In genomic region chr8:122580926-122581325, GRCm38 (mm10) we compare ENCODE assay signal across 30 mouse cellular contexts. TPM values are rescaled to one million over a fixed set of nuclear protein-coding genes. Genes with fewer than 3 reads are reported as not detected.
DNase-seq lines count a peak whose midpoint lies in the region; ATAC-seq lines count a peak whose summit lies in the region.
"Had no signal": no experiment of that assay in that cellular context is flagged by ENCODE, and none has a peak within 500 bp of the region (broad histone marks: within the 10 kb centered on the region; RNA-seq: fewer than 3 reads in every experiment).

No protein-coding gene starts in this region.

- no peaks in the 10 kb centered on the region for H3K9me3 ChIP-seq in embryonic facial prominence, embryonic 11.5 days (replicated peaks; ENCODE audit: control insufficient read depth, low read length)
- H3K9me3 ChIP-seq in limb, embryonic 10.5 days (replicated peaks): no peaks in the 10 kb centered on the region
- H3K9me3 ChIP-seq in forebrain, embryonic 15.5 days: no peaks in the 10 kb centered on the region
- H3K9me3 ChIP-seq: embryonic facial prominence, embryonic 13.5 days; forebrain, embryonic 10.5 days; forebrain, embryonic 13.5 days; heart, embryonic 12.5 days; heart, embryonic 15.5 days; hindbrain, embryonic 10.5 days; hindbrain, embryonic 13.5 days; intestine, embryonic 15.5 days had no signal

- no peak for ATAC-seq in embryonic facial prominence, embryonic 11.5 days (replicated peaks; ENCODE audit: insufficient number of reproducible peaks, low FRiP score, low TSS enrichment, low read depth)
- no peak for ATAC-seq in forebrain, embryonic 15.5 days (replicated peaks)
- ATAC-seq: activated CD4-positive, CD25-positive, alpha-beta regulatory T cell, adult 4 months; forebrain, embryonic 13.5 days; forebrain, postnatal 0 days; hindbrain, embryonic 16.5 days; intestine, embryonic 15.5 days had no signal

- WGBS in embryonic facial prominence, embryonic 11.5 days: 64% methylated on average over 13 of the region's 15 CpGs
- WGBS in limb, embryonic 10.5 days: 32% methylated on average over 15 of the region's 15 CpGs
- WGBS in forebrain, embryonic 15.5 days: 81% methylated on average over 15 of the region's 15 CpGs

- no peaks in the 10 kb centered on the region for H3K36me3 ChIP-seq in embryonic facial prominence, embryonic 11.5 days (replicated peaks; ENCODE audit: control insufficient read depth, insufficient read depth, low read depth, low read length)
- H3K36me3 ChIP-seq in limb, embryonic 10.5 days: no peaks in the 10 kb centered on the region
- no peaks in the 10 kb centered on the region for H3K36me3 ChIP-seq in forebrain, embryonic 15.5 days
- H3K36me3 ChIP-seq: embryonic facial prominence, embryonic 13.5 days; forebrain, embryonic 10.5 days; heart, embryonic 12.5 days; heart, embryonic 15.5 days; hindbrain, embryonic 10.5 days; hindbrain, embryonic 13.5 days; intestine, embryonic 15.5 days had no signal

- H3K4me1 ChIP-seq in embryonic facial prominence, embryonic 11.5 days (ENCODE audit: control insufficient read depth, insufficient read depth, low read length): peaks cover 9% of the 10 kb centered on the region; the same call in 1 of the 2 replicates
- H3K4me1 ChIP-seq in limb, embryonic 10.5 days: peaks cover 78% of the 10 kb centered on the region
- H3K4me1 ChIP-seq in forebrain, embryonic 15.5 days: peaks cover 16% of the 10 kb centered on the region

- no peak overlapping the region for H3K4me2 ChIP-seq in embryonic facial prominence, embryonic 11.5 days (ENCODE audit: low read depth, low read length)
- H3K4me2 ChIP-seq in forebrain, embryonic 15.5 days (replicated peaks): no peak overlapping the region
- H3K4me2 ChIP-seq: embryonic facial prominence, embryonic 13.5 days; forebrain, embryonic 13.5 days; heart, embryonic 12.5 days; heart, embryonic 15.5 days; hindbrain, embryonic 13.5 days; intestine, embryonic 15.5 days had no signal

- no peak overlapping the region for H3K27ac ChIP-seq in embryonic facial prominence, embryonic 11.5 days (replicated peaks; ENCODE audit: low read depth, low read length)
- peak overlapping the region; percentile 26 for H3K27ac ChIP-seq in limb, embryonic 10.5 days
- no peak overlapping the region for H3K27ac ChIP-seq in forebrain, embryonic 15.5 days (replicated peaks)
- H3K27ac ChIP-seq: embryonic facial prominence, embryonic 13.5 days; forebrain, embryonic 10.5 days; forebrain, embryonic 13.5 days; heart, embryonic 15.5 days; hindbrain, embryonic 10.5 days; hindbrain, embryonic 13.5 days; intestine, embryonic 15.5 days had no signal

- no peaks in the 10 kb centered on the region for H3K27me3 ChIP-seq in embryonic facial prominence, embryonic 11.5 days (ENCODE audit: control insufficient read depth, insufficient read depth, low read length)
- no peaks in the 10 kb centered on the region for H3K27me3 ChIP-seq in limb, embryonic 10.5 days (ENCODE audit: low read depth, poor library complexity, severe bottlenecking)
- no peaks in the 10 kb centered on the region for H3K27me3 ChIP-seq in forebrain, embryonic 15.5 days
- H3K27me3 ChIP-seq: CH12.LX; embryonic facial prominence, embryonic 13.5 days; forebrain, embryonic 13.5 days; heart, embryonic 12.5 days; heart, embryonic 15.5 days; intestine, embryonic 15.5 days had no signal

- DNase-seq in embryo, embryonic 11 days: peak; percentile 20
- DNase-seq in embryo, embryonic 10.5 days (ENCODE audit: low spot score): no peak
- peak; percentile 39 for DNase-seq in embryonic facial prominence, embryonic 11.5 days (ENCODE audit: low spot score)
- DNase-seq in limb, embryonic 10.5 days (ENCODE audit: low spot score): no peak
- DNase-seq in layer of hippocampus, postnatal 25 days (ENCODE audit: extremely low spot score in 1 of 2, low spot score in 1 of 2): no peak
- DNase-seq: adrenal gland, adult 8-10 months; adrenal gland, postnatal 25 days; B cell, adult 2 months; cerebellum, adult 11-12 months; cerebellum, adult 8-10 months; cerebellum, postnatal 10 days; cerebellum, postnatal 36 days; forebrain, postnatal 0 days; gastrocnemius, postnatal 25 days; heart, adult 18-20 months; heart, postnatal 10 days; heart, postnatal 36 days; kidney, adult 11 months had no signal

- H3K4me3 ChIP-seq in embryonic facial prominence, embryonic 11.5 days (ENCODE audit: low read depth, low read length): no peak overlapping the region
- no peak overlapping the region for H3K4me3 ChIP-seq in limb, embryonic 10.5 days
- no peak overlapping the region for H3K4me3 ChIP-seq in forebrain, embryonic 15.5 days
- H3K4me3 ChIP-seq: embryonic facial prominence, embryonic 13.5 days; forebrain, embryonic 10.5 days; forebrain, embryonic 13.5 days; heart, embryonic 12.5 days; heart, embryonic 15.5 days; hindbrain, embryonic 10.5 days; hindbrain, embryonic 13.5 days; intestine, embryonic 15.5 days had no signal

- no peak overlapping the region for H3K9ac ChIP-seq in embryonic facial prominence, embryonic 11.5 days (replicated peaks; ENCODE audit: low read length)
- H3K9ac ChIP-seq in forebrain, embryonic 15.5 days (replicated peaks): no peak overlapping the region
- H3K9ac ChIP-seq: embryonic facial prominence, embryonic 13.5 days; forebrain, embryonic 13.5 days; forebrain, postnatal 0 days; heart, embryonic 12.5 days; heart, embryonic 15.5 days; hindbrain, embryonic 13.5 days; intestine, embryonic 15.5 days had no signal

RNA-seq across cellular contexts. Expression of gene Aprt, which starts 4.2 kb away (rescaled TPM):
- 246 and 268 TPM in 2 replicates for polyA plus RNA-seq in embryonic facial prominence, embryonic 11.5 days (2014; fragmentation: Nextera tagmentation; extraction: Ambion mirVana)
- 285 and 308 TPM in 2 replicates for polyA plus RNA-seq in limb, embryonic 10.5 days (2016; fragmentation: Nextera tagmentation; extraction: Ambion mirVana)
- 10 to 100 TPM; 62.5 to 69.6 TPM for total RNA-seq in layer of hippocampus, postnatal 25 days (2021)
- polyA plus RNA-seq in forebrain, embryonic 15.5 days (2015; fragmentation: Nextera tagmentation; extraction: Ambion mirVana): 187 TPM in 2 replicates

RNA-seq across cellular contexts. Expression of gene Cdt1, which starts 13.1 kb away (rescaled TPM):
- polyA plus RNA-seq in embryonic facial prominence, embryonic 11.5 days (2014; fragmentation: Nextera tagmentation; extraction: Ambion mirVana): 31.6 and 32.1 TPM in 2 replicates
- 68.9 and 75.6 TPM in 2 replicates for polyA plus RNA-seq in limb, embryonic 10.5 days (2016; fragmentation: Nextera tagmentation; extraction: Ambion mirVana)
- total RNA-seq in layer of hippocampus, postnatal 25 days (2021): 1 to 10 TPM; 1.1 to 1.6 TPM
- 14.6 and 16.3 TPM in 2 replicates for polyA plus RNA-seq in forebrain, embryonic 15.5 days (2015; fragmentation: Nextera tagmentation; extraction: Ambion mirVana)

RNA-seq across cellular contexts. Expression of gene Piezo1, which starts 29.8 kb away (rescaled TPM):
- 3.4 and 5.9 TPM in 2 replicates for polyA plus RNA-seq in embryonic facial prominence, embryonic 11.5 days (2014; fragmentation: Nextera tagmentation; extraction: Ambion mirVana)
- polyA plus RNA-seq in limb, embryonic 10.5 days (2016; fragmentation: Nextera tagmentation; extraction: Ambion mirVana): 10.7 and 11.8 TPM in 2 replicates
- total RNA-seq in layer of hippocampus, postnatal 25 days (2021): 1 to 10 TPM; 3.6 to 5.7 TPM
- 2.1 and 2.6 TPM in 2 replicates for polyA plus RNA-seq in forebrain, embryonic 15.5 days (2015; fragmentation: Nextera tagmentation; extraction: Ambion mirVana)

RNA-seq across cellular contexts. Expression of gene Galns, which starts 30.3 kb away (rescaled TPM):
- polyA plus RNA-seq in embryonic facial prominence, embryonic 11.5 days (2014; fragmentation: Nextera tagmentation; extraction: Ambion mirVana): 4.3 and 6.6 TPM in 2 replicates
- 4.0 and 5.7 TPM in 2 replicates for polyA plus RNA-seq in limb, embryonic 10.5 days (2016; fragmentation: Nextera tagmentation; extraction: Ambion mirVana)
- 10 to 100 TPM; 11.2 TPM for total RNA-seq in layer of hippocampus, postnatal 25 days (2021)
- polyA plus RNA-seq in forebrain, embryonic 15.5 days (2015; fragmentation: Nextera tagmentation; extraction: Ambion mirVana): 4.4 and 4.5 TPM in 2 replicates

RNA-seq across cellular contexts. Expression of gene Trappc2l, which starts 30.5 kb away (rescaled TPM):
- polyA plus RNA-seq in embryonic facial prominence, embryonic 11.5 days (2014; fragmentation: Nextera tagmentation; extraction: Ambion mirVana): 38.1 and 43.6 TPM in 2 replicates
- polyA plus RNA-seq in limb, embryonic 10.5 days (2016; fragmentation: Nextera tagmentation; extraction: Ambion mirVana): 49.4 and 51.5 TPM in 2 replicates
- 10 to 100 TPM; 75.2 to 87.6 TPM for total RNA-seq in layer of hippocampus, postnatal 25 days (2021)
- polyA plus RNA-seq in forebrain, embryonic 15.5 days (2015; fragmentation: Nextera tagmentation; extraction: Ambion mirVana): 80.4 and 87.9 TPM in 2 replicates

Comparison
In these comparisons a context has a peak if more than half of its experiments do, and no peak if none do; other contexts are left out.
1. DNase-seq: peak in embryo, embryonic 11 days (single experiment) and embryonic facial prominence, embryonic 11.5 days (single experiment); none in embryo, embryonic 10.5 days (single experiment), limb, embryonic 10.5 days (single experiment) and layer of hippocampus, postnatal 25 days (0 of 2).